Mouse (Mus musculus): Measurements from ENCODE around the gene Tmem121.
"Not testable (repeated sequence)": the region's sequence is repeated elsewhere in the genome, so short reads cannot be mapped to it uniquely, and the experiment has no call there.

Gene Tmem121

GRCm38 (mm10) chr12:113187011-113187375 lies 1.3 kb downstream of the Tmem121 start:
- no peak for DNase-seq (ENCODE audit: low spot score)

GRCm38 (mm10) chr12:113187584-113188295 lies 2.0 kb downstream of the Tmem121 start:
- DNase-seq (ENCODE audit: low spot score): peak; percentile 53

GRCm38 (mm10) chr12:113188349-113189055 lies 2.8 kb downstream of the Tmem121 start:
- no peak for DNase-seq (ENCODE audit: low spot score)

GRCm38 (mm10) chr12:113193423-113193822 lies 7.7 kb downstream of the Tmem121 start:
- DNase-seq (ENCODE audit: low spot score): no peak

- not testable (repeated sequence) for DNase-seq (ENCODE audit: low spot score)
Observed at GRCm38 (mm10) chr12:113199132-113199531, 13.4 kb downstream of the Tmem121 start.

GRCm38 (mm10) chr12:113201301-113201700 lies 15.6 kb downstream of the Tmem121 start:
- no peak for DNase-seq (ENCODE audit: low spot score)

GRCm38 (mm10) chr12:113202008-113202407 lies 16.3 kb downstream of the Tmem121 start:
- DNase-seq (ENCODE audit: low spot score): no peak

GRCm38 (mm10) chr12:113203522-113203921 lies 17.8 kb downstream of the Tmem121 start:
- no peak for DNase-seq (ENCODE audit: low spot score)

GRCm38 (mm10) chr12:113205251-113205942 lies 19.7 kb downstream of the Tmem121 start:
- DNase-seq (ENCODE audit: low spot score): no peak

GRCm38 (mm10) chr12:113207737-113208136 lies 22.0 kb downstream of the Tmem121 start:
- DNase-seq (ENCODE audit: low spot score): no peak

GRCm38 (mm10) chr12:113210586-113211378 lies 25.1 kb downstream of the Tmem121 start:
- DNase-seq (ENCODE audit: low spot score): no peak

- no peak for DNase-seq (ENCODE audit: low spot score)
Observed at GRCm38 (mm10) chr12:113211772-113212171, 26.0 kb downstream of the Tmem121 start.

GRCm38 (mm10) chr12:113212326-113212924 lies 26.7 kb downstream of the Tmem121 start:
- no peak for DNase-seq (ENCODE audit: low spot score)

GRCm38 (mm10) chr12:113213226-113213625 lies 27.5 kb downstream of the Tmem121 start:
- no peak for DNase-seq (ENCODE audit: low spot score)

GRCm38 (mm10) chr12:113214072-113214808 lies 28.5 kb downstream of the Tmem121 start:
- no peak for DNase-seq (ENCODE audit: low spot score)

GRCm38 (mm10) chr12:113214972-113215666 lies 29.4 kb downstream of the Tmem121 start:
- DNase-seq (ENCODE audit: low spot score): no peak

- no peak for DNase-seq (ENCODE audit: low spot score)
Observed at GRCm38 (mm10) chr12:113215667-113216346, 30.1 kb downstream of the Tmem121 start.

GRCm38 (mm10) chr12:113217306-113218242 lies 31.8 kb downstream of the Tmem121 start:
- peak; percentile 77 for DNase-seq (ENCODE audit: low spot score)

GRCm38 (mm10) chr12:113219867-113220266 lies 34.1 kb downstream of the Tmem121 start:
- peak; percentile 51 for DNase-seq (ENCODE audit: low spot score)

Measured in c-Kit-positive CD71-positive TER-119-positive erythroid progenitor cells, embryonic 14.5 days (primary cell).